Mouse (Mus musculus): ENCODE data around the gene Lrrk1. TPM values are rescaled to one million over a fixed set of nuclear protein-coding genes. Genes with fewer than 3 reads are reported as not detected.

Lrrk1 gene
- polyA plus RNA-seq, 1 experiment from 2014 or later, result 8.5 TPM

- WGBS, result 76% methylated on average over 4 of the region's 4 CpGs
- DNase-seq (ENCODE audit: low spot score), result no peak
Measured at GRCm38 (mm10) chr7:66404802-66405201, 16.7 kb upstream of the Lrrk1 start.

GRCm38 (mm10) chr7:66404141-66404540 lies 16.0 kb upstream of the Lrrk1 start:
- Histone ChIP-seq H3K36me3 (replicated peaks) (no peaks in the 10 kb centered on the region), H3K27ac (replicated peaks) (no peak overlapping the region), H3K9me3 (no peaks in the 10 kb centered on the region), H3K4me1 (peaks cover 29% of the 10 kb centered on the region), H3K27me3 (replicated peaks; ENCODE audit: low read depth, poor library complexity, severe bottlenecking) (peaks cover 15% of the 10 kb centered on the region; the same call in 1 of the 2 replicates), H3K4me3 (no peak overlapping the region)
- 76% methylated on average over 10 of the region's 10 CpGs for WGBS
- DNase-seq (ENCODE audit: low spot score), result no peak

More at GRCm38 (mm10) chr7:66404802-66405201, 16.7 kb upstream of the Lrrk1 start:
- Histone ChIP-seq H3K4me1 (peaks cover 29% of the 10 kb centered on the region), H3K4me3 (no peak overlapping the region), H3K27ac (replicated peaks) (no peak overlapping the region), H3K9me3 (no peaks in the 10 kb centered on the region), H3K36me3 (replicated peaks) (no peaks in the 10 kb centered on the region), H3K27me3 (replicated peaks; ENCODE audit: low read depth, poor library complexity, severe bottlenecking) (peaks cover 15% of the 10 kb centered on the region; the same call in 1 of the 2 replicates)

GRCm38 (mm10) chr7:66402876-66403275 lies 14.7 kb upstream of the Lrrk1 start:
- Histone ChIP-seq H3K27ac (replicated peaks) (no peak overlapping the region), H3K4me3 (no peak overlapping the region), H3K36me3 (replicated peaks) (no peaks in the 10 kb centered on the region), H3K9me3 (no peaks in the 10 kb centered on the region), H3K4me1 (peaks cover 29% of the 10 kb centered on the region), H3K27me3 (replicated peaks; ENCODE audit: low read depth, poor library complexity, severe bottlenecking) (peaks cover 15% of the 10 kb centered on the region; the same call in 1 of the 2 replicates)
- no peak for DNase-seq (ENCODE audit: low spot score)
- 91% methylated on average over 5 of the region's 5 CpGs for WGBS

GRCm38 (mm10) chr7:66401605-66402004 lies 13.5 kb upstream of the Lrrk1 start:
- no peak for DNase-seq (ENCODE audit: low spot score)
- 62% methylated on average over 8 of the region's 8 CpGs for WGBS
- no peaks in the 10 kb centered on the region for H3K9me3 ChIP-seq
- H3K27me3 ChIP-seq (replicated peaks; ENCODE audit: low read depth, poor library complexity, severe bottlenecking), result 0 out of 2 replicates have a peak, but pooled peaks cover 5% of the 10 kb centered on the region
- peaks cover 28% of the 10 kb centered on the region for H3K4me1 ChIP-seq
- H3K36me3 ChIP-seq (replicated peaks), result no peaks in the 10 kb centered on the region
- H3K27ac ChIP-seq (replicated peaks), result 0 out of 2 replicates have a peak overlapping the region, but pooled peaks have one; percentile 5
- H3K4me3 ChIP-seq, result no peak overlapping the region

GRCm38 (mm10) chr7:66397288-66397687 lies 9.1 kb upstream of the Lrrk1 start:
- Histone ChIP-seq H3K27ac (replicated peaks) (no peak overlapping the region), H3K4me3 (no peak overlapping the region), H3K27me3 (replicated peaks; ENCODE audit: low read depth, poor library complexity, severe bottlenecking) (no peaks in the 10 kb centered on the region), H3K9me3 (no peaks in the 10 kb centered on the region), H3K36me3 (replicated peaks) (no peaks in the 10 kb centered on the region), H3K4me1 (peaks cover 4% of the 10 kb centered on the region; the same call in 1 of the 2 replicates)
- DNase-seq (ENCODE audit: low spot score), result no peak
- WGBS, result 52% methylated on average over 3 of the region's 3 CpGs

GRCm38 (mm10) chr7:66388621-66389532 lies 727 bp upstream of the Lrrk1 start:
- H3K9me3 ChIP-seq, result no peaks in the 10 kb centered on the region
- H3K4me3 ChIP-seq, result peak overlapping the region; percentile 82
- peak overlapping the region; percentile 93 for H3K27ac ChIP-seq (replicated peaks)
- H3K4me1 ChIP-seq, result peaks cover 19% of the 10 kb centered on the region
- H3K36me3 ChIP-seq (replicated peaks), result no peaks in the 10 kb centered on the region
- 11% methylated on average over 28 of the region's 28 CpGs for WGBS
- H3K27me3 ChIP-seq (replicated peaks; ENCODE audit: low read depth, poor library complexity, severe bottlenecking), result peaks cover 19% of the 10 kb centered on the region
- peak; percentile 74 for DNase-seq (ENCODE audit: low spot score)

GRCm38 (mm10) chr7:66387419-66387812 lies 734 bp downstream of the Lrrk1 start:
- H3K4me3 ChIP-seq, result peak overlapping the region; percentile 82

GRCm38 (mm10) chr7:66386411-66386810 lies 1.7 kb downstream of the Lrrk1 start:
- 94% methylated on average over 6 of the region's 6 CpGs for WGBS
- Histone ChIP-seq H3K9me3 (no peaks in the 10 kb centered on the region), H3K4me1 (peaks cover 19% of the 10 kb centered on the region), H3K36me3 (replicated peaks) (no peaks in the 10 kb centered on the region), H3K27me3 (replicated peaks; ENCODE audit: low read depth, poor library complexity, severe bottlenecking) (peaks cover 19% of the 10 kb centered on the region), H3K4me3 (no peak overlapping the region), H3K27ac (replicated peaks) (no peak overlapping the region)
- no peak for DNase-seq (ENCODE audit: low spot score)

More at GRCm38 (mm10) chr7:66387419-66387812, 734 bp downstream of the Lrrk1 start:
- peak overlapping the region; percentile 93 for H3K27ac ChIP-seq (replicated peaks)
- peaks cover 19% of the 10 kb centered on the region for H3K27me3 ChIP-seq (replicated peaks; ENCODE audit: low read depth, poor library complexity, severe bottlenecking)
- no peaks in the 10 kb centered on the region for H3K36me3 ChIP-seq (replicated peaks)
- peaks cover 19% of the 10 kb centered on the region for H3K4me1 ChIP-seq
- H3K9me3 ChIP-seq, result no peaks in the 10 kb centered on the region
- 2% methylated on average over 13 of the region's 13 CpGs for WGBS
- DNase-seq (ENCODE audit: low spot score), result peak; percentile 30

GRCm38 (mm10) chr7:66385826-66386225 lies 2.3 kb downstream of the Lrrk1 start:
- no peak overlapping the region for H3K27ac ChIP-seq (replicated peaks)
- H3K9me3 ChIP-seq, result no peaks in the 10 kb centered on the region
- 95% methylated on average over 12 of the region's 12 CpGs for WGBS
- peaks cover 19% of the 10 kb centered on the region for H3K4me1 ChIP-seq
- DNase-seq (ENCODE audit: low spot score), result no peak
- H3K4me3 ChIP-seq, result no peak overlapping the region
- H3K27me3 ChIP-seq (replicated peaks; ENCODE audit: low read depth, poor library complexity, severe bottlenecking), result peaks cover 19% of the 10 kb centered on the region
- H3K36me3 ChIP-seq (replicated peaks), result no peaks in the 10 kb centered on the region

- H3K27ac ChIP-seq (replicated peaks), result no peak overlapping the region
- peaks cover 19% of the 10 kb centered on the region for H3K27me3 ChIP-seq (replicated peaks; ENCODE audit: low read depth, poor library complexity, severe bottlenecking)
- 90% methylated on average over 8 of the region's 8 CpGs for WGBS
- H3K4me3 ChIP-seq, result no peak overlapping the region
- no peaks in the 10 kb centered on the region for H3K9me3 ChIP-seq
- H3K4me1 ChIP-seq, result peaks cover 19% of the 10 kb centered on the region
- no peaks in the 10 kb centered on the region for H3K36me3 ChIP-seq (replicated peaks)
- DNase-seq (ENCODE audit: low spot score), result no peak
Measured at GRCm38 (mm10) chr7:66384891-66385290, 3.3 kb downstream of the Lrrk1 start.

- H3K27ac ChIP-seq (replicated peaks), result no peak overlapping the region
- H3K4me1 ChIP-seq, result peaks cover 19% of the 10 kb centered on the region
- 80% methylated on average over 5 of the region's 5 CpGs for WGBS
- no peak overlapping the region for H3K4me3 ChIP-seq
- no peaks in the 10 kb centered on the region for H3K9me3 ChIP-seq
- H3K27me3 ChIP-seq (replicated peaks; ENCODE audit: low read depth, poor library complexity, severe bottlenecking), result peaks cover 19% of the 10 kb centered on the region
- H3K36me3 ChIP-seq (replicated peaks), result no peaks in the 10 kb centered on the region
- DNase-seq (ENCODE audit: low spot score), result no peak
Measured at GRCm38 (mm10) chr7:66384213-66384612, 3.9 kb downstream of the Lrrk1 start.

GRCm38 (mm10) chr7:66376560-66376959 lies 11.6 kb downstream of the Lrrk1 start:
- Histone ChIP-seq H3K9me3 (no peaks in the 10 kb centered on the region), H3K27me3 (replicated peaks; ENCODE audit: low read depth, poor library complexity, severe bottlenecking) (no peaks in the 10 kb centered on the region), H3K4me1 (peaks cover 3% of the 10 kb centered on the region; the same call in 1 of the 2 replicates), H3K36me3 (replicated peaks) (no peaks in the 10 kb centered on the region; the same call in 1 of the 2 replicates), H3K27ac (replicated peaks) (peak overlapping the region; percentile 55; the same call in 1 of the 2 replicates), H3K4me3 (no peak overlapping the region)
- DNase-seq (ENCODE audit: low spot score), result no peak
- WGBS, result 82% methylated on average over 10 of the region's 10 CpGs

GRCm38 (mm10) chr7:66375736-66376135 lies 12.4 kb downstream of the Lrrk1 start:
- Histone ChIP-seq H3K36me3 (replicated peaks) (no peaks in the 10 kb centered on the region; the same call in 1 of the 2 replicates), H3K27ac (replicated peaks) (peak overlapping the region; percentile 67), H3K9me3 (no peaks in the 10 kb centered on the region), H3K4me3 (no peak overlapping the region), H3K4me1 (peaks cover 3% of the 10 kb centered on the region; the same call in 1 of the 2 replicates), H3K27me3 (replicated peaks; ENCODE audit: low read depth, poor library complexity, severe bottlenecking) (no peaks in the 10 kb centered on the region)
- DNase-seq (ENCODE audit: low spot score), result no peak
- 81% methylated on average over 4 of the region's 4 CpGs for WGBS

Data from embryonic facial prominence, embryonic 10.5 days (tissue).